Mouse (Mus musculus) adrenal gland, postnatal 25 days (tissue): ENCODE measurements around the gene Serpinb1b. TPM values are rescaled to one million over a fixed set of nuclear protein-coding genes. Genes with fewer than 3 reads are reported as not detected.

Experiments
- DNase-seq: peaks from one replicate; pipeline ENCODE4 v3.0.0; 2021; ENCODE audit warnings: mixed read lengths
- total RNA-seq: library from RNA; stranded (reverse); gene quantifications from 2 replicates; pipeline ENCODE4 v1.2.3, GENCODE M21; 2021

The Serpinb1b gene
- total RNA-seq, 1 experiment from 2014 or later: 1.1 TPM

DNA sequence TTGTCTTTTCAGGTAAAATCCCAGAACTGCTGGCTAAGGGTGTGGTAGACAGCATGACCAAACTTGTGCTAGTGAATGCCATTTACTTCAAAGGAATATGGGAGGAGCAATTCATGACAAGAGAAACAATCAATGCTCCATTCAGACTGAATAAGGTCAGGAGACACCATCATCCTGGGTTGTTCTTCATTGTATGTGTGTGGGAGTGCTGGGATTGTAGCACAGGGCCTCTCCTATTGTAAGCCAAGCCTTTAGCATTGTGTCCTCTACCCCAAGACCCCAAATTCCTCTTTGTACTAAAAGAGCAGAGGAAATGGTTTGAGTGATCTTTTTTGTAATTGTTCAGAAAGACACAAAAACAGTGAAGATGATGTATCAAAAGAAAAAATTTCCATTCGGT, 12.9 kb downstream of the Serpinb1b start:
- DNase-seq: no peak

DNA sequence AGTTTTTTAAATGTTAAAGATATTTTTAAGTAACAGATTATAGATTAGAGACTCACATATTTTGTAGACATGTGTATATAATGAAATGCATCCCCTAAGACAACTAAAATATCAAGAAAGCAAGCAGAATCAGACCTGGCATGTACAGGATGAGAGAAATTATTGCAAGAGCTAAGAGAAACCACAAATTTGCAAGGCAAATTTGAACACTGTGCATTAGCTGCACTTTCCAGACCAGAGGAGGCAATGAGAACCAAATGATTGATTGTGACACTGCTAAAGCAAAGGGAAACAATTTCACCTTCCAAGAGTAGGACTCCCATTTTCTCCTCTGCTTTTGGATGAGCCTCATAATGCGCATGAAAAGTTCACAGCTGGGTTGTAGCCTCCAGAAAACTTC, 17.2 kb downstream of the Serpinb1b start:
- no peak for DNase-seq

DNA sequence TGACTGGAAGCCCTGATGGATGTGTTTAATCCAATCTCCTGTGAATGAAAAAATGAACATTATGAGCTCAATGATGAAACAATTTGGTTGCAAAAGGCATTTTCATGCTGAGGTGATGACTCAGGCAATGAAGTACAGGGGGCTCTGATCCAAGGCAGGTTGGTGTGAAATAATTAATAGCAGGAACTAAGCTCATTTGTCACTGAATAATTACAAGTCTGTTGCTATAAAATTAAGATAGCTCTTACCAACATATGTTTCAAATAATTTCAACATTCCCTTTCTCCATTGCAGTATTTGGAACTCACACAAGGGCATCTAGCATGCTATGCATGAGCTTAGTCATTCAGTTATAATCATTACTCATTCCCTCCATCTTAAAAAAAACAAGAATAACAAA, 27.3 kb downstream of the Serpinb1b start:
- no peak for DNase-seq

DNA sequence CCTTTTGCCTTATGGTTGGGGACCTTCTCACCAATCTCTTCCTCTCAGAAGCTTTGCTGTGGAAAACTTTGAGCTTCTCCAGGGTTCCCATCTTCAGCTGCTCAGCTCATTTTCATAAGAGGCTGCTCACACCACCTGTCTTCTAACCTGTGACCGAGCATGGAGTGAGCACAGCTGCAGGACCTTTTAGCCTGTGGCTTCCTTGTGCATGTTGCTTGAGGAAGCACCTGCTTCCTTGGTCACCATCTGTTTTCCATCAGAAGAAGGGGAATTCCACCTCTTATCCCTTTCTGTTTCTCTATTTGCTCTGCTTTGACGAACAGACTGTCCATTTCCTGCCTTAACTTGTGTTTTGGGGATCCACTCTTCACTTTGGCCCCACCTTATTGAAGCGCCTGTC, 34.7 kb downstream of the Serpinb1b start:
- DNase-seq: no peak

DNA sequence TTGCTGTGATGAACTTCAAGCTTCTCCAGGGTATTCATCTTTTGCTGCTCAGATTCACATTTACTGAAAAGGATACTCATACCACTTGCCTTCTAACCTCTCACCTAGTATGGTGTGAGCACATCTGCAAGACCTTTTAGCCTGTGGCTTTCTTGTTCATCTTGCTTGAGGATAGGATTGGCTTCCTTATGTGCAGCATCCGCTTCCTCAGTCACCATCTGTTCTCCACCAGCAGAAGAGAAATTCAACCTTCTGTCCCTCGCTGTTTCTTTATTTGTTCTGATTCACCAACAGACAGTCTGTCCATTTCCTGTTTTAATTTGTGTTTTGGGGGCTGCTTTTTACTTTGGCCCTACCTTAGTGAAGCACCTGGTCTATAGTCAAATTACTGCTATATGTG, 59.3 kb downstream of the Serpinb1b start:
- DNase-seq: no peak

DNA sequence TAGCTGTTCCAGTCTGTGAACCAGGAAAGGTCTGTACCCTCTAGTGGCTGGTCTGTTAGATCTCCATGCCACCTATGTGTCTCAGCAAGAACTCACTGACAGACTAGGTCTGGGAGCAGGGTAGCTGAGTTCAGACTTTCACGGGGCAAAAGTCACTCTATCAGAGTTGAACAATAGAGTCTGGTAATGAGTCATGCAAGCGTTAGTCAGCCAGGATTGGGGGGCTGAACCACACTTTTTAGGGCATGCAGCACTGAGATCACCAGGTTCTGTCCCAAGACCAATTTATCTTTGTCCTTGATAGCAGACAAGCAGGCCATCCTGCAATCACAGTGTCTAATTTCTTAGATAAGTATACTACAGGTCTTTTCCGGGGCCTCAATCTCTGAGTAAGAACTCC, 63.1 kb downstream of the Serpinb1b start:
- DNase-seq: peak; percentile 7

Other genes with a start within 250 kb of the Serpinb1b start
- gene Serpinb1a, start 227.4 kb upstream of the Serpinb1b start, total RNA-seq: 103 and 180 TPM in 2 replicates
- not detected in 2 replicates for gene Serpinb1c, start 180.4 kb upstream of the Serpinb1b start, total RNA-seq
- 43.9 and 61.3 TPM in 2 replicates for gene Serpinb6b, start 113.4 kb upstream of the Serpinb1b start, total RNA-seq
- 15.6 and 19.8 TPM in 2 replicates for gene Serpinb9, start 75.3 kb upstream of the Serpinb1b start, total RNA-seq
- gene Serpinb9b, start 51.2 kb upstream of the Serpinb1b start, total RNA-seq: 0.29 TPM in 1 of 2 replicates, not detected in the other
- not detected in 2 replicates for gene Serpinb9c, start 81.2 kb downstream of the Serpinb1b start, total RNA-seq
- not detected in 2 replicates for gene Serpinb9d, start 114.4 kb downstream of the Serpinb1b start, total RNA-seq
- gene Serpinb9e, start 171.0 kb downstream of the Serpinb1b start, total RNA-seq: not detected in 2 replicates
- gene Serpinb9f, start 245.5 kb downstream of the Serpinb1b start, total RNA-seq: not detected in 2 replicates